Mouse (Mus musculus) embryonic facial prominence, embryonic 15.5 days (tissue): ENCODE measurements around the gene Evi2a. TPM values are rescaled to one million over a fixed set of nuclear protein-coding genes. Genes with fewer than 3 reads are reported as not detected.

Source experiments
- ATAC-seq: fragments of 200-750 bp; cut with Nextera tagmentation; 2 replicates; pipeline ENCODE4 v1.8.0; 2017; ENCODE audit warnings: low read depth, moderate TSS enrichment; ENCODE audit not compliant: insufficient number of reproducible peaks, low FRiP score, low TSS enrichment
- H3K27ac ChIP-seq: fragments of 300-500 bp; sonication (generic); replicated peaks from 2 replicates; pipeline ENCODE4 v1.5.1; 2015; ENCODE audit warnings: mild to moderate bottlenecking, inconsistent platforms
- H3K27me3 ChIP-seq: fragments of 300-500 bp; sonication (generic); 2 replicates; pipeline ENCODE4 v1.6.1; 2015; ENCODE audit warnings: inconsistent platforms
- H3K36me3 ChIP-seq: fragments of 300-500 bp; sonication (generic); 2 replicates; pipeline ENCODE4 v1.6.1; 2015; ENCODE audit warnings: mild to moderate bottlenecking, inconsistent platforms
- H3K4me1 ChIP-seq: fragments of 300-500 bp; sonication (generic); 2 replicates; pipeline ENCODE4 v1.6.1; 2015; ENCODE audit warnings: inconsistent platforms
- H3K4me2 ChIP-seq: fragments of 300-500 bp; sonication (generic); replicated peaks from 2 replicates; pipeline ENCODE4 v1.6.1; 2015; ENCODE audit warnings: mild to moderate bottlenecking, inconsistent platforms
- H3K4me3 ChIP-seq: fragments of 300-500 bp; sonication (generic); replicated peaks from 2 replicates; pipeline ENCODE4 v1.5.1; 2015; ENCODE audit warnings: mild to moderate bottlenecking, inconsistent platforms
- H3K9ac ChIP-seq: fragments of 300-500 bp; sonication (generic); 2 replicates; pipeline ENCODE4 v1.6.1; 2015; ENCODE audit warnings: inconsistent platforms
- H3K9me3 ChIP-seq: fragments of 300-500 bp; sonication (generic); replicated peaks from 2 replicates; pipeline ENCODE4 v1.6.1; 2016; ENCODE audit warnings: inconsistent platforms
- WGBS: fragments of 180-500 bp; shearing (Covaris S2); methylation state at CpG from one replicate; pipeline ENCODE4 v1.1.7; 2015; 5-methylcytosine and 5-hydroxymethylcytosine counted together
- polyA plus RNA-seq: library from polyadenylated mRNA; unstranded; fragments of >200 nt; fragmentation: Nextera tagmentation; extraction: Ambion mirVana; gene quantifications from 2 replicates; pipeline ENCODE4 v1.2.1, GENCODE M21; 2015

Gene Evi2a
- polyA plus RNA-seq = 6.9 and 7.2 TPM in 2 replicates

GRCm38 (mm10) chr11:79530333-79530761, at the start of gene Evi2a, which contains the start of gene Evi2:
Evi2a (minus strand) TSS chr11:79530609.
Evi2 (minus strand) TSS chr11:79530589.
- H3K4me2 ChIP-seq = no peak within 1 kb of the TSS
- peaks cover 6% of the 10 kb centered on the region; the same call in 1 of the 2 replicates for H3K4me1 ChIP-seq
- H3K27me3 ChIP-seq = no peaks in the 10 kb centered on the region
- H3K27ac ChIP-seq = no peak within 1 kb of the TSS
- no peak within 1 kb of the TSS for H3K4me3 ChIP-seq
- H3K36me3 ChIP-seq = no peaks in the 10 kb centered on the region; the same call in 1 of the 2 replicates
- no peak for ATAC-seq
- 75% methylated on average over 7 of the region's 7 CpGs for WGBS
- H3K9ac ChIP-seq = no peak within 1 kb of the TSS
- no peaks in the 10 kb centered on the region for H3K9me3 ChIP-seq

DNA sequence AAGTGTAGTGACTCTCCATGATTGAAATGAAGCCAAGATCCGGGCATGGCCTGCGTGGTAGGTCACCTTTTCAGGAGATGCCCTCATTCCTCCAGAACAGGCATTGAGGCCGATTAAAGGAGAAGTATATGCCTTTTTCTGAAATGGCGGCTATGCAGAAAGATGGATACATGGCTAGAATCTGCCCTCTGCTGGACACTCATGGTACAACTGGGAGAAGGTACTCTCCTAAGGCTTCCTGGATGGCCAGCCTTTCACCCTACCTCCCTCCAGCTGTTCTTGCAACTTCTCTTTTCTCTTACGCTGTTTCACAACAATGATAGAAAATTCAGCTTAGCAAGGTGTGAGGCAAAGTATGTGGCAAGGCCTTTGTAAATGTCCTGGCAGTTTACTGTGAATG, 47.3 kb upstream of the Evi2a start:
- Histone ChIP-seq H3K4me2 (no peak overlapping the region), H3K27me3 (no peaks in the 10 kb centered on the region), H3K9me3 (no peaks in the 10 kb centered on the region), H3K4me3 (no peak overlapping the region), H3K27ac (no peak overlapping the region), H3K4me1 (no peaks in the 10 kb centered on the region), H3K36me3 (peaks cover 29% of the 10 kb centered on the region), H3K9ac (no peak overlapping the region)
- ATAC-seq = no peak
- WGBS = 38% methylated on average over 5 of the region's 5 CpGs

- H3K9me3 ChIP-seq = no peaks in the 10 kb centered on the region
- no peak overlapping the region for H3K27ac ChIP-seq
- H3K4me3 ChIP-seq = no peak overlapping the region
- no peaks in the 10 kb centered on the region for H3K4me1 ChIP-seq
- no peak overlapping the region for H3K4me2 ChIP-seq
- H3K27me3 ChIP-seq = no peaks in the 10 kb centered on the region
- ATAC-seq = no peak
- peaks cover 48% of the 10 kb centered on the region for H3K36me3 ChIP-seq
- WGBS = 92% methylated on average over 14 of the region's 14 CpGs
- H3K9ac ChIP-seq = no peak overlapping the region
Observed at GRCm38 (mm10) chr11:79575383-79576073, 45.1 kb upstream of the Evi2a start.

- Histone ChIP-seq H3K4me2 (no peak overlapping the region), H3K27me3 (no peaks in the 10 kb centered on the region), H3K4me3 (no peak overlapping the region), H3K9ac (no peak overlapping the region), H3K4me1 (no peaks in the 10 kb centered on the region), H3K9me3 (no peaks in the 10 kb centered on the region), H3K27ac (no peak overlapping the region), H3K36me3 (peaks cover 53% of the 10 kb centered on the region)
- 80% methylated on average over 3 of the region's 3 CpGs for WGBS
- no peak for ATAC-seq
Observed at GRCm38 (mm10) chr11:79573836-79574235, 43.4 kb upstream of the Evi2a start.

- no peaks in the 10 kb centered on the region for H3K9me3 ChIP-seq
- ATAC-seq = no peak
- no peak overlapping the region for H3K9ac ChIP-seq
- WGBS = 87% methylated on average over 2 of the region's 2 CpGs
- no peaks in the 10 kb centered on the region for H3K4me1 ChIP-seq
- H3K4me2 ChIP-seq = no peak overlapping the region
- H3K4me3 ChIP-seq = no peak overlapping the region
- H3K27me3 ChIP-seq = no peaks in the 10 kb centered on the region
- H3K36me3 ChIP-seq = peaks cover 62% of the 10 kb centered on the region
- no peak overlapping the region for H3K27ac ChIP-seq
Observed at GRCm38 (mm10) chr11:79570319-79570718, 39.9 kb upstream of the Evi2a start.

DNA sequence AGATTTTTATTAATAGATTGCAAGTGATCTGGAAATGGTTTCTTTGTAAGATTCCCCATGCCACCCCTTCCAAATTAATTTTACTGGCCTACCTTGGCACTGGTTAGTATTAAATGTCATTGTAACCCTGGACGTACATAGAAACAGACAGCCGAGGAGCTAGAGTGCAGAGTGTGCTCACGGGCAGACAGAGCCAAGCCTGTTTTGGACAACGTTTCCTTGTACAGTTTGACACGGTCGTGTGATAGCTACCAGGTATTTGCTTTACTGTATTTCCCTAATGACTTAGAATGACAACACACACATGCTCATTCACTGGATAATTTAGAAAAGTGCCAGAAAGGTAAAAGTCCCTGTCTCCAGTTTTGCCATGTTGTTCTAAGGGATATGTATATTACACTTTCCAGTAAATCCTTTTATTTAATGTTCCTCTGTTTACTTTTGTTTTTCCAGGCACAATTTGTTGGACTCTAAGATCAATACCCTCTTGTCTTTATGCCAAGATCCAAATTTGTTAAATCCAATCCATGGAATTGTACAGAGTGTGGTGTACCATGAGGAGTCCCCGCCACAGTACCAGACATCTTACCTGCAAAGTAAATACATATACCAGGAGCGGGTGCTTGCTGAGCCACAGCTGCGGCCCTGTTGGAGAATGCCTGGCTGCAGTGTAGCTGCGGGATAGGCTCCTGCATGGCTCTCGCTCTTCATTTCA, 37.9 kb upstream of the Evi2a start:
- 81% methylated on average over 11 of the region's 11 CpGs for WGBS
- Histone ChIP-seq H3K27ac (no peak overlapping the region), H3K36me3 (peaks cover 61% of the 10 kb centered on the region)

DNA sequence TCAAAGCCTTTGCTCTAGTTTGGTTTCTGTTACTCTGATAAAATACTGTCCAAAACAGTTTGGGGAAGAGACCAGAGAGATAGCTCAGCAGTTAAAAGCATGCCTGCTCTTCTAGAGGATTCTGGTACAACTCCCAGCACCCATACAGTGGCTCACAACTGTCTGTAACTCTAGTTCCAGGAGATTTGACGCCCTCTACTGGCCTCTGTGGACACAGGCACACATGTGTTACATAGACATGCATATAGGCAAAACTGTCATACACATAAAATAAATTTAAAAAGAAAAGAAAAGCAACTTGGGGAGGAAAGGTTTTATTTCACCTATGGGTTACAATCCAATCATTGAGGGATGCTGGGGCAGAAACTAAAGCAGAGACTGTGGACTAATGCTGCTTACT, 36.5 kb upstream of the Evi2a start:
- H3K9ac ChIP-seq = no peak overlapping the region
- WGBS = 63% methylated on average over 1 of the region's 1 CpGs
- no peaks in the 10 kb centered on the region for H3K9me3 ChIP-seq
- no peak for ATAC-seq
- no peak overlapping the region for H3K4me2 ChIP-seq
- no peak overlapping the region for H3K4me3 ChIP-seq
- H3K27ac ChIP-seq = no peak overlapping the region
- H3K36me3 ChIP-seq = peaks cover 61% of the 10 kb centered on the region
- no peaks in the 10 kb centered on the region for H3K27me3 ChIP-seq
- H3K4me1 ChIP-seq = no peaks in the 10 kb centered on the region

More for the DNA sequence above, 37.9 kb upstream of the Evi2a start:
- no peak overlapping the region for H3K4me2 ChIP-seq
- no peaks in the 10 kb centered on the region for H3K4me1 ChIP-seq
- H3K27me3 ChIP-seq = no peaks in the 10 kb centered on the region
- H3K9ac ChIP-seq = no peak overlapping the region
- no peak for ATAC-seq
- no peak overlapping the region for H3K4me3 ChIP-seq
- no peaks in the 10 kb centered on the region for H3K9me3 ChIP-seq

DNA sequence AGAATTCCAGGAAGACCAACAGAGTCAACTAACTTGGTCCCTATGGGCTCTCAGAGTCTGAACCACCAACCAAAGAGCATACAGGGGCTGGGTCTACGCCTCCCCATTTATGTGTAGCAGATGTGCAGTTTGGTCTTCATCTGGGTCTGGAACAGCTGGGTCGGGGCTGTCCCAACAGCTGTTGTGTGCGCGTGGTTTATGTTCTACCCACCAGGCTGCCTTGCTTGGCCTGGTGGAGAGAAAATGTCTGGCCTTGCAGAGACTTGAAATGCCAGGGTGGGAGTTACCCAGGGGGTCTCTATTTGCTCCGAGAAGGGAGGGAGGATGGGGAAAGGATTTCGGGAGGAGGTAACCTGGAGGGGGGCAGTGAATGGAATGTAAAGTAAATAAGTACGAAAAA, 33.1 kb upstream of the Evi2a start:
- Histone ChIP-seq H3K4me2 (no peak overlapping the region), H3K27ac (no peak overlapping the region), H3K36me3 (peaks cover 62% of the 10 kb centered on the region)

DNA sequence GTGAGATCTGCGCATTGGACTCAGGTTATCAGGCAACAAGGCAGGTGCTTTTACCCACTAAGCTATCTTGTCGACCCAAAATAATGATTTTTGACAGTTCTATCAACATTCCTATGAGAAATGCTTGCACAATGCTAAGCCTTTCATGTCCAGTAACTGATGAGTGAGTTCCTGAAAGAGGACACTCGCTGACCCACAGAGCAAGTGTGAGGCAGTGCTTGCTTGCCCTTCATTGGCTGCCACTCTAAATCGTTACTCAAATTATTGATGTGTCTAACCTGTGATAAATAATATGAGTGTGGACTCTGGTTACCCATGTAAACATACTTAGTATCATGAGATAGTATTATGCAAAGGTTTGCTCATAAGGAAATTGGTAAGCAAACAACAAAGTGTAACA, 30.1 kb upstream of the Evi2a start:
- peaks cover 58% of the 10 kb centered on the region for H3K36me3 ChIP-seq

More for the DNA sequence above, 33.1 kb upstream of the Evi2a start:
- H3K4me1 ChIP-seq = no peaks in the 10 kb centered on the region
- H3K9me3 ChIP-seq = no peaks in the 10 kb centered on the region
- no peak overlapping the region for H3K4me3 ChIP-seq
- 64% methylated on average over 7 of the region's 7 CpGs for WGBS
- no peak for ATAC-seq
- no peak overlapping the region for H3K9ac ChIP-seq
- H3K27me3 ChIP-seq = no peaks in the 10 kb centered on the region

DNA sequence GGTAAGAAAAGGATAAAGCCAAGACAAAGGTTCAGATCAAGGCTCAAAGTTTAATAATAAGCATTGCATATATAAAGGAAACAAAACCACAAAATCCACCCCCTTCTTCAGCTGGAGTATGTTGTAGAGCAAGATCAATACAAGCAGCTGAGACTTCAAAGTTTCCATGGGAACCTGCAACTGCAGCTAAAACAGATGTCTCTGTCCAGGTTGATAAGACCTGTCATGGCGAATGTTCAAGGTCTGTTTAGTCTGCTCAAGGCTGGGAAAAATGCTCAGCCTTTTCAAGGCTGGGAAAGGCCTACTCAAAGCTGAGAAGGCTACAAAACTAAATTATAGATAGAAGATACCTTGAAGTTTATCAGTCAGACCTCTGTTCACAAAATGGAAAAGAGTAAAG, 22.2 kb upstream of the Evi2a start:
- H3K9ac ChIP-seq = no peak overlapping the region
- no peak for ATAC-seq
- H3K4me3 ChIP-seq = no peak overlapping the region
- no peaks in the 10 kb centered on the region for H3K9me3 ChIP-seq
- H3K36me3 ChIP-seq = peaks cover 71% of the 10 kb centered on the region
- no peaks in the 10 kb centered on the region for H3K27me3 ChIP-seq
- H3K27ac ChIP-seq = no peak overlapping the region
- H3K4me1 ChIP-seq = no peaks in the 10 kb centered on the region
- WGBS = 71% methylated on average over 1 of the region's 1 CpGs
- no peak overlapping the region for H3K4me2 ChIP-seq

More for the DNA sequence above, 30.1 kb upstream of the Evi2a start:
- ATAC-seq = no peak
- Histone ChIP-seq H3K9ac (no peak overlapping the region), H3K27me3 (no peaks in the 10 kb centered on the region), H3K4me1 (no peaks in the 10 kb centered on the region), H3K27ac (no peak overlapping the region), H3K9me3 (no peaks in the 10 kb centered on the region), H3K4me3 (no peak overlapping the region), H3K4me2 (no peak overlapping the region)
- 93% methylated on average over 4 of the region's 4 CpGs for WGBS

- peaks cover 25% of the 10 kb centered on the region for H3K36me3 ChIP-seq
- H3K4me1 ChIP-seq = peaks cover 6% of the 10 kb centered on the region; the same call in 1 of the 2 replicates
- H3K27me3 ChIP-seq = no peaks in the 10 kb centered on the region
- no peak overlapping the region for H3K4me3 ChIP-seq
- no peak for ATAC-seq
- no peak overlapping the region for H3K4me2 ChIP-seq
- H3K9ac ChIP-seq = no peak overlapping the region
- 95% methylated on average over 3 of the region's 3 CpGs for WGBS
- H3K9me3 ChIP-seq = no peaks in the 10 kb centered on the region
- no peak overlapping the region for H3K27ac ChIP-seq
Observed at GRCm38 (mm10) chr11:79536293-79536692, 5.9 kb upstream of the Evi2a start.
